Mouse (Mus musculus) heart, embryonic 10.5 days (tissue): ENCODE results near the gene Cux1. TPM values are rescaled to one million over a fixed set of nuclear protein-coding genes. Genes with fewer than 3 reads are reported as not detected.

Source experiments
- DNase-seq: peaks from one replicate; pipeline ENCODE4 v3.0.0-alpha.2; 2017; ENCODE audit warnings: low spot score
- H3K27ac ChIP-seq: fragments of 300-500 bp; sonication (generic); 2 replicates; pipeline ENCODE4 v1.5.1; 2016; ENCODE audit warnings: mild to moderate bottlenecking
- H3K27me3 ChIP-seq: fragments of 300-500 bp; sonication (generic); 2 replicates; pipeline ENCODE4 v1.6.1; 2016; ENCODE audit warnings: mild to moderate bottlenecking; ENCODE audit not compliant: poor library complexity, insufficient read depth, severe bottlenecking
- H3K36me3 ChIP-seq: fragments of 300-500 bp; sonication (generic); 2 replicates; pipeline ENCODE4 v1.6.1; 2016; ENCODE audit warnings: mild to moderate bottlenecking, moderate library complexity
- H3K4me1 ChIP-seq: fragments of 300-500 bp; sonication (generic); 2 replicates; pipeline ENCODE4 v1.6.1; 2016; ENCODE audit warnings: mild to moderate bottlenecking
- H3K4me3 ChIP-seq: fragments of 300-500 bp; sonication (generic); 2 replicates; pipeline ENCODE4 v1.5.1; 2016; ENCODE audit warnings: mild to moderate bottlenecking, moderate library complexity
- H3K9me3 ChIP-seq: fragments of 300-500 bp; sonication (generic); 2 replicates; pipeline ENCODE4 v1.6.1; 2016; ENCODE audit warnings: mild to moderate bottlenecking, moderate library complexity
- WGBS: fragments of 180-500 bp; shearing (Covaris S2); methylation state at CpG from one replicate; pipeline ENCODE4 v1.1.7; 2016; 5-methylcytosine and 5-hydroxymethylcytosine counted together
- polyA plus RNA-seq: library from polyadenylated mRNA; unstranded; fragments of >200 nt; fragmentation: Nextera tagmentation; extraction: Ambion mirVana; gene quantifications from 2 replicates; pipeline ENCODE4 v1.2.1, GENCODE M21; 2016

The Cux1 gene
- polyA plus RNA-seq, 1 experiment from 2014 or later = 65.8 TPM

- peaks cover 78% of the 10 kb centered on the region for H3K4me1 ChIP-seq
Measured at GRCm38 (mm10) chr5:136507629-136508028, 59.7 kb downstream of the Cux1 start.

GRCm38 (mm10) chr5:136506262-136506661 is 61.0 kb downstream of the Cux1 start:
- no peaks in the 10 kb centered on the region for H3K27me3 ChIP-seq
- no peaks in the 10 kb centered on the region for H3K36me3 ChIP-seq
- peak overlapping the region; percentile 29; the same call in 1 of the 2 replicates for H3K27ac ChIP-seq
- H3K9me3 ChIP-seq = no peaks in the 10 kb centered on the region
- H3K4me3 ChIP-seq = no peak overlapping the region
- WGBS = 80% methylated on average over 1 of the region's 1 CpGs
- peaks cover 79% of the 10 kb centered on the region for H3K4me1 ChIP-seq
- DNase-seq = no peak

More at GRCm38 (mm10) chr5:136507629-136508028, 59.7 kb downstream of the Cux1 start:
- no peak overlapping the region for H3K4me3 ChIP-seq
- no peaks in the 10 kb centered on the region for H3K27me3 ChIP-seq
- 62% methylated on average over 4 of the region's 4 CpGs for WGBS
- no peak overlapping the region for H3K27ac ChIP-seq
- no peaks in the 10 kb centered on the region for H3K36me3 ChIP-seq
- H3K9me3 ChIP-seq = no peaks in the 10 kb centered on the region
- no peak for DNase-seq

- Histone ChIP-seq H3K4me1 (peaks cover 84% of the 10 kb centered on the region), H3K4me3 (no peak overlapping the region), H3K27me3 (no peaks in the 10 kb centered on the region), H3K36me3 (no peaks in the 10 kb centered on the region), H3K9me3 (no peaks in the 10 kb centered on the region), H3K27ac (peak overlapping the region; percentile 42; the same call in 1 of the 2 replicates)
- DNase-seq = no peak
- 45% methylated on average over 5 of the region's 5 CpGs for WGBS
Measured at GRCm38 (mm10) chr5:136502491-136503086, 64.7 kb downstream of the Cux1 start.

GRCm38 (mm10) chr5:136500307-136500871 is 66.9 kb downstream of the Cux1 start:
- H3K27ac ChIP-seq = peak overlapping the region; percentile 31
- WGBS = 23% methylated on average over 6 of the region's 6 CpGs
- H3K4me3 ChIP-seq = no peak overlapping the region; the same call in 1 of the 2 replicates
- no peak for DNase-seq
- no peaks in the 10 kb centered on the region for H3K27me3 ChIP-seq
- H3K9me3 ChIP-seq = no peaks in the 10 kb centered on the region
- no peaks in the 10 kb centered on the region for H3K36me3 ChIP-seq
- H3K4me1 ChIP-seq = peaks cover 83% of the 10 kb centered on the region

- whole genome bisulfite sequencing = 79% methylated on average over 2 of the region's 2 CpGs
- H3K27ac ChIP-seq = no peak overlapping the region
- H3K4me3 ChIP-seq = no peak overlapping the region
- H3K36me3 ChIP-seq = no peaks in the 10 kb centered on the region
- H3K9me3 ChIP-seq = no peaks in the 10 kb centered on the region
- no peaks in the 10 kb centered on the region for H3K27me3 ChIP-seq
- no peak for DNase-seq
- peaks cover 84% of the 10 kb centered on the region for H3K4me1 ChIP-seq
Measured at GRCm38 (mm10) chr5:136499316-136499715, 68.0 kb downstream of the Cux1 start.

- no peaks in the 10 kb centered on the region for H3K9me3 ChIP-seq
Measured at GRCm38 (mm10) chr5:136498741-136499140, 68.5 kb downstream of the Cux1 start.

GRCm38 (mm10) chr5:136497301-136497700 is 70.0 kb downstream of the Cux1 start:
- Histone ChIP-seq H3K4me1 (peaks cover 86% of the 10 kb centered on the region), H3K9me3 (no peaks in the 10 kb centered on the region), H3K36me3 (no peaks in the 10 kb centered on the region), H3K4me3 (no peak overlapping the region), H3K27me3 (no peaks in the 10 kb centered on the region), H3K27ac (no peak overlapping the region)
- WGBS = 84% methylated on average over 2 of the region's 2 CpGs
- no peak for DNase-seq

More at GRCm38 (mm10) chr5:136498741-136499140, 68.5 kb downstream of the Cux1 start:
- no peak for DNase-seq
- Histone ChIP-seq H3K27me3 (no peaks in the 10 kb centered on the region), H3K4me3 (no peak overlapping the region), H3K36me3 (no peaks in the 10 kb centered on the region), H3K4me1 (peaks cover 84% of the 10 kb centered on the region), H3K27ac (no peak overlapping the region)
- WGBS = 90% methylated on average over 3 of the region's 3 CpGs

GRCm38 (mm10) chr5:136495581-136495980 is 71.7 kb downstream of the Cux1 start:
- H3K27me3 ChIP-seq = no peaks in the 10 kb centered on the region
- H3K36me3 ChIP-seq = no peaks in the 10 kb centered on the region
- peak overlapping the region; percentile 42; the same call in 1 of the 2 replicates for H3K27ac ChIP-seq
- no peaks in the 10 kb centered on the region for H3K9me3 ChIP-seq
- H3K4me3 ChIP-seq = no peak overlapping the region
- WGBS = 87% methylated on average over 3 of the region's 3 CpGs
- no peak for DNase-seq
- H3K4me1 ChIP-seq = peaks cover 72% of the 10 kb centered on the region

GRCm38 (mm10) chr5:136494927-136495326 is 72.4 kb downstream of the Cux1 start:
- Histone ChIP-seq H3K9me3 (no peaks in the 10 kb centered on the region), H3K27me3 (no peaks in the 10 kb centered on the region), H3K4me3 (no peak overlapping the region), H3K4me1 (peaks cover 68% of the 10 kb centered on the region), H3K36me3 (no peaks in the 10 kb centered on the region), H3K27ac (no peak overlapping the region)
- DNase-seq = no peak
- 84% methylated on average over 7 of the region's 7 CpGs for WGBS

- Histone ChIP-seq H3K27ac (no peak overlapping the region), H3K9me3 (no peaks in the 10 kb centered on the region), H3K4me3 (no peak overlapping the region), H3K4me1 (peaks cover 68% of the 10 kb centered on the region), H3K27me3 (no peaks in the 10 kb centered on the region), H3K36me3 (no peaks in the 10 kb centered on the region)
- 86% methylated on average over 2 of the region's 2 CpGs for WGBS
- no peak for DNase-seq
Measured at GRCm38 (mm10) chr5:136494288-136494687, 73.0 kb downstream of the Cux1 start.

- peaks cover 61% of the 10 kb centered on the region for H3K4me1 ChIP-seq
Measured at GRCm38 (mm10) chr5:136489450-136489849, 77.8 kb downstream of the Cux1 start.

GRCm38 (mm10) chr5:136488721-136489120 is 78.6 kb downstream of the Cux1 start:
- WGBS = 76% methylated on average over 3 of the region's 3 CpGs
- Histone ChIP-seq H3K4me1 (peaks cover 53% of the 10 kb centered on the region), H3K36me3 (peaks cover 16% of the 10 kb centered on the region), H3K27ac (0 out of 2 replicates have a peak overlapping the region, but pooled peaks have one; percentile 29), H3K27me3 (no peaks in the 10 kb centered on the region), H3K9me3 (no peaks in the 10 kb centered on the region), H3K4me3 (no peak overlapping the region)
- DNase-seq = no peak

More at GRCm38 (mm10) chr5:136489450-136489849, 77.8 kb downstream of the Cux1 start:
- H3K36me3 ChIP-seq = peaks cover 11% of the 10 kb centered on the region
- H3K4me3 ChIP-seq = no peak overlapping the region
- H3K27me3 ChIP-seq = no peaks in the 10 kb centered on the region
- 62% methylated on average over 5 of the region's 5 CpGs for WGBS
- H3K9me3 ChIP-seq = no peaks in the 10 kb centered on the region
- no peak overlapping the region for H3K27ac ChIP-seq
- no peak for DNase-seq

GRCm38 (mm10) chr5:136488223-136488622 is 79.1 kb downstream of the Cux1 start:
- no peak overlapping the region for H3K4me3 ChIP-seq
- DNase-seq = no peak
- no peaks in the 10 kb centered on the region for H3K27me3 ChIP-seq
- no peaks in the 10 kb centered on the region for H3K9me3 ChIP-seq
- WGBS = 65% methylated on average over 1 of the region's 1 CpGs
- H3K36me3 ChIP-seq = peaks cover 16% of the 10 kb centered on the region
- 0 out of 2 replicates have a peak overlapping the region, but pooled peaks have one; percentile 29 for H3K27ac ChIP-seq
- peaks cover 48% of the 10 kb centered on the region for H3K4me1 ChIP-seq
